Mouse (Mus musculus): ENCODE results near the gene Casc3.
"Not testable (repeated sequence)": the region's sequence is repeated elsewhere in the genome, so short reads cannot be mapped to it uniquely, and the experiment has no call there.

Casc3 gene

DNA sequence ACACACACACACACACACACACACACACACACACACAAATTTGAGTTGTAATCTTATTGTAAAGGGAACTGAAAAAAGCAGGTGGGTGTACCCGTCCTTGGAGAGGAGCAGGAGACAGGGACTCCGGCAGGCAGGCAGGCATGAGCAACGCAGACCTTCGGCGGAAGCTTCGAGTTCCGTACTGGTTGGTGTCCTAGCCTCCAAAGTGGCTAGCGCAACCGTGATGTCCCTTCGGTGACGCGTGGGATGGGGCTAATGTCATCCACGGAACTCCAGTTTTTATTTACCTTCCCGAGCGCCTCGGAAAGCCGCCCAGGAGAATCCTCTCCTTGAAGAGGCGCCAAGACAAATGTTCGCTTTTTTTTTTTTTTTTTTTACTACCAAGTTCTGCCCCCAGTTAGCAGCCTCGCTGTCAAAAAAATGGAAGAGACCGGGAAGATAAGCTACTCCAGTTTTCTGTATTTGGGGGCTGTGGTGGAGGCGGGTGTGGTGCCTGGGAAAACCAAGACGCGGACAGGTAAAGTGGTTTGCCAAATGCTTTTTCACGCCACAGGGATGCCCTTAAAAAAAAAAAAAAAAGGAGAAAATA is 15.4 kb upstream of the Casc3 start:
- DNase-seq (ENCODE audit: low read depth in 2 of 2, low spot score in 2 of 2): no peak

DNA sequence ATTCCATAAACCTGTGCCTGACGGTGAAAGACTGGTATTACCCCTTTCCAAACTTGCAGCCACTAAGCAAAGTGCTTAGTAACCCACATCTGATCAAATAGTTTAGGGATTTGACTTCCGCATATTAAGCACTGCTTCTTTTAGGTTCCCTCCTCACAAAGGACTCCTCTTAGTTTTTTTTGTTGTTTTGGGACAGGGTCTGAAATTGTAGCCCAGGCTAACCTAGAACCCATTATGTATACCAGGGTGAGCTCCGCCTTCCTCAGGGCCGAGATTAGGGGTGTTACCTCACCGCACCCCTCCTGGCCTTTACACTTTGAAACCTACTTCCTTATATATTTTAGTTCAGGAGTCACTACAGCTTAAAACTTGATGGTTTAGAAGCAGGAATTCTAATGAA is 14.9 kb upstream of the Casc3 start:
- DNase-seq (ENCODE audit: low read depth in 2 of 2, low spot score in 2 of 2): no peak

DNA sequence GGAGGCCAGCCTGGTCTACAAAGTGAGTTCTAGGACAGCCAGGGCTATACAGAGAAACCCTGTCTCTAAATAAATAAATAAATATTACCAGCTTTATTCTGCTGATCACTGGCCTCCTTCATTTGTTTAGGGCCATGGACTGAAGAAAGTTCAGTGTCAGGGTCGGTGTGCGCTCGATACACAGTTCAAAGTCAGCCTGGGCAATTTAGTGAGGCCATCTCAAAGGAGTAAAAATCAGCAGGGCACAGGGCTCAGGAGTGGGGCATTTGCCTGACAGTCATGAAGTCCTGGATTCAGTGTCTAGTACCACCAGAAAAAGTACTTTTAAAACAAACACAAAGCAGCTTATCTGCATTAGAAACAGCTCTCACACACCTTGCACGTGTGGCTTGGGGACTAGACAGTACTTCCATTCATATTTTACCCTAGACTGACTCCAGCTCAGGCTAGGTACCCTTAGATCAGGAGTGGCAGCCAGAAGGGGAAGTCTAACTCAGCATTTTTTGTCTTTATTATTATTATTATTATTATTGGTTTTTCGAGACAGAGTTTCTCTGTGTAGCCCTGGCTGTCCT is 14.0 kb upstream of the Casc3 start:
- no peak for DNase-seq (ENCODE audit: low read depth in 2 of 2, low spot score in 2 of 2)

DNA sequence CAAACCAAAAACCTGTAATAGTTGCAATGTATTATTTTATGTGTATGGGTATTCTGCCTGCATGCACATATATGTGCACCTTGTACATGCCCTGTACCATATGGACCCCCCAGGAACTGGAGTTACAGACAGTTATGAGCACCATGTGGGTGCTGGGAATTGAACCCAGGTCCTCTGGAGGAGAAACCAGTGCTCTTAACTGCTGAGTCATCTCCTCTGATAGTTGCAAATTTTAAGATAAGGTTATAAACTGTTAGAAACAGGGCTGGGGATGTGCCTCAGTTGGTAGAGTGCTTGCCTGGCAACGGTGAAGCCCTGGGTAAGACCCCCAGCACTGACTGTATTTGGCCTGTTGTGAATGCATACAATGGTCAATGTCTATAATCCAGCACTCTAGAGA is 13.3 kb upstream of the Casc3 start:
- DNase-seq (ENCODE audit: low read depth in 2 of 2, low spot score in 2 of 2): no peak

DNA sequence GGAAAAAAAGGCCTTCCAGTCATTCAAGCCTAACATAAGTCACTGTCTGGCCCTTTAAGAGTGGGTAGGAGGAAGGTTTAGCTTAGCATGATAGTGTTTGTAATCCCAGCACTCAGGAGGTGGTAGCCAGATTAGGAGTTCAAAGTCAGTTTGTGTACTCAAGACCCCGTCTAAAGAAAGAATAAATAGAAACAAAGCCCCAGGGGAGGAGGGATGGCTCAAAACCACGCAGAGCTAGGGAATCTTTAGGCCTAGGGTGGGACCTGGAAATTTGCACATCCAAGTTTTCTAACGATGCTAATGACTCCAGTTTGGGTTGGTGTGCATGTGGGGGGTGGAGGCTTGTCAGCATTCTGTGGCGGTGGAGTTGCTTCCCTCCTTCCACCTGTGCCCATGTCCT is 12.6 kb upstream of the Casc3 start:
- no peak for DNase-seq (ENCODE audit: low read depth in 2 of 2, low spot score in 2 of 2)

DNA sequence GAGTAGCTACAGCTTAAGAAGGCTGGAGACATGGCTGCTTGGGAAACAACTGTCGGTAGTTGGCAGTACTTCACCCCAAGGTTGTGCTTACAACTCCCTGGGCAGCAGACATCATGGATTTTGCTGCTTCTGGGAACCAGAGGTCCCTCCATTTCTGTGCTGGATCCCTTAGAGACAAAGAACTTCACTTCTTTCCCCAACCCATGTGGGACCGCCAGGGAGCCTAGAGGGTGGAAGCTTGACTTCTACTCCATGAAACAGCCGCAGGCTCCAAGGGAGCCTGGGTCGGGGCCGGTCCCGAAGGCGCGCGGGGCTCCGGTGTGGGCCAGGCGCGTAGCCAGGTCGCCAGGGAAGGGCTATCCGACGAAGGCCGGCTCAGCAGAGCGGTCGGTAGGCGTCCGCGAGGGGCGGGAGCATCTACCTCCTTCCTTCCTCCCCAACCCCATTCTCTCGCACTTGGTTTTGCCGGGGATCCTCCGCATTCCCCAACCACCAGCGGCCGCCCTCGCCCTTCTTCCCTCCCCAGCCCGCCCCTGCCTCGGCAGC is 10.2 kb upstream of the Casc3 start:
- peak; percentile 33 to 46 for DNase-seq (ENCODE audit: low read depth in 2 of 2, low spot score in 2 of 2)

DNA sequence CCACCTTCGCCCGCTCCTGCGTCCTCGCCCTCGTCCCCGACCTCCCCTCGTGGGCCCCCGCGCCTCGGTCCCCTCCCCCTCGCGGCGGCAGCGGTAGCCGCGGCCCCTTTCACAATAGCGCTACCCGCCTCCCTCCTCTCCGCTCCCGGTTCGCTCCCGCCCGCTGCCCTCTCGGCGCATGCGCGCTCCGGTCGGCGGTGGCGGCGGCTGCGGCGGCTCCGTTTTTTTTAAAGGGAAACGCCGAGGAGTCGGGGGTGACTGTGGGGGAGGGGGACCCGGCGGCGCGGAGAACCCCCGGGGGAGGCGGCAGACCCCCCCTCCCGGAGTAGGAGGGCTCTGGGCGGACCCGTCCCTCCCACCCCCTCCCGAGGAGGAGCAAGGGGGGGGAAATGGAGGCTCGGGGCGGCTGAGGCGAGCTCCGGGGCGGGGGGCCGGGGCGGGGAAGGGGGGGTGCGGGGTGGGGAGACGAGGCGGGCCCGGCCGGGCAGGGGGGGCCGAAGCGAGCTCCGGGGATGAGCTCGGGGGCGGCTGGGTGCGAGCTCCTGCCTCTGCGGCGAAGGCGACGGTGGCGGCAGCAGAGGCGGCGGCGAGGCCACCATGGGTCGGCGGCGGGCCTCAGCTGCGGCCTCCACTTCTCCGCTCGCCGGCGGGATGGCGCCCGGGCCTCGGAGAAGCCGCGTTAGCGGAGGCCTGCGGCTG is 9.5 kb upstream of the Casc3 start, which contains the start of gene Msl1:
Gene Msl1 (plus strand): TSS at position 502 of the 699 bp plus-strand sequence.
- DNase-seq (ENCODE audit: low read depth in 2 of 2, low spot score in 2 of 2): peak; percentile 61 to 73

DNA sequence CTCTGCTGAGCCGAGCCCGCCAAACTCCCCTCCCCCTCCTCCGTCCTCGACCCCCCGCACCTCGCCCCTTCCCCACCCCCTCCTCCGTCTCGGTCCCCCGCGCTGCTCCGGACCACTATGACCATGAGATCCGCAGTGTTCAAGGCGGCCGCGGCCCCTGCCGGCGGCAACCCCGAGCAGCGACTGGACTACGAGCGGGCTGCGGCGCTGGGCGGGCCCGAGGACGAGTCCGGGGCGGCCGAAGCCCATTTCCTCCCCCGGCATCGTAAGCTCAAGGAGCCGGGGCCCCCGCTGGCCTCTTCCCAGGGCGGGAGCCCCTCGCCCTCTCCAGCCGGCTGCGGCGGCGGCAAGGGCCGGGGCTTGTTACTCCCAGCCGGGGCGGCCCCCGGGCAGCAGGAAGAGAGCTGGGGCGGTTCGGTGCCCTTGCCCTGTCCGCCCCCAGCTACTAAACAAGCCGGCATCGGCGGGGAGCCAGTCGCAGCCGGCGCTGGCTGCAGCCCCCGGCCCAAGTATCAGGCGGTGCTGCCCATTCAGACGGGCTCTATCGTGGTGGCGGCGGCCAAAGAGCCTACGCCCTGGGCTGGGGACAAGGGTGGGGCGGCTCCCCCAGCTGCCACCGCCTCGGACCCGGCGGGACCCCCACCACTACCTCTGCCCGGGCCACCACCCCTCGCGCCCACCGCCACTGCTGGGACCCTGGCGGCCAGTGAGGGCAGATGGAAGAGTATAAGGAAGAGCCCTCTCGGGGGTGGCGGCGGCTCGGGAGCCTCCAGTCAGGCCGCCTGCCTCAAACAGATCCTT is 8.8 kb upstream of the Casc3 start:
- peak; percentile 16 to 21 for DNase-seq (ENCODE audit: low read depth in 2 of 2, low spot score in 2 of 2)

DNA sequence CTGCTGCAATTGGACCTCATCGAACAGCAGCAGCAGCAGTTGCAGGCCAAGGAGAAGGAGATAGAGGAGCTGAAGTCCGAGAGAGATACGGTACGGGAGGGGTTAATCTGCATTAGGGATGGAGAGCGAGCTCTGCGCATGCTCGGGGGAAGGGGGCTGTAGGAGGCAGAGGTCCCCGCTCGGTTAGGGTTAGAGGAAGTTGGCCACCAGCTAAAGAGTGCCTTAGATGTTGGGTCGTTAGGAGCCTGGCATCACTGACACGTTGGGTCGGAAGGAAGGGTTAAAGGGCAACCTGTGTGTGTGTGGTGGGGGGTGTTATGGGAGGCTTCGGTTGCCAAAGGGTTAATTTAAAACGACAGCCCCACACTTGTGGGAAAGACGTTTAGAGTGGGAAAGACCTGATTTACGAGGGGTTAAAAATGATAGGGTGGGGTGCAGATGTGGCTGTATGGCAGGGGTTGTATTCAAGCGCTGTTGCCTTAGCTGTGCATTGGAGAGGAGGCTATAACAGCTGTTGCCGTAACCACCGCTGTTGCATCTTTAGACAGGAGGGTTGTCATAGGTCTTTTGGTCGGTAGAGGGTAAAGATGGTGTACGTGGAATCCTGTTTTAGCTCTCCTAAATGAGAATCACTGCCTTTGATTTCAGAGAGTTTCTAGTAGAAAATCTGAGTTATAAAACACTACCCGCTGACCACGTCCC is 8.0 kb upstream of the Casc3 start:
- peak; percentile 18 to 46 for DNase-seq (ENCODE audit: low read depth in 2 of 2, low spot score in 2 of 2)

DNA sequence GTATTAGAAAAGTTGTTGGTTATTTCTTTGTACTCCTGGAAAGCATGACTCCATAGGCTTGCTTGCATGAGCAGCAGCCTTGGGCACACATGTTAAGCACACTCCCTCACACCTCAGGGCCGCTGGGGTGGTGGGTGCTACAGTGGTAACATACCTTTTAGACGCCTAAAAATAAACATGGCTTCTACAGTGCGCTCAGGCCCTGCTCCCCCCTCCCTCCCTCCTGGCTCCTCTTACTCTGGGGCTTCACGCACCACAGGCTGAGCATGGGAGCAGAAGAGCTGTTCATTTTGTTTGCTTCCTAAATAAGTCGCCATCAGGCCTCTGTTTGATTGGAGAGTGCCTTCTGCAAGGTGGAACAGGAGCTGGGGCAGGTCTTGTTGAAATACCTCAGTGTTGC is 7.4 kb upstream of the Casc3 start:
- no peak for DNase-seq (ENCODE audit: low read depth in 2 of 2, low spot score in 2 of 2)

DNA sequence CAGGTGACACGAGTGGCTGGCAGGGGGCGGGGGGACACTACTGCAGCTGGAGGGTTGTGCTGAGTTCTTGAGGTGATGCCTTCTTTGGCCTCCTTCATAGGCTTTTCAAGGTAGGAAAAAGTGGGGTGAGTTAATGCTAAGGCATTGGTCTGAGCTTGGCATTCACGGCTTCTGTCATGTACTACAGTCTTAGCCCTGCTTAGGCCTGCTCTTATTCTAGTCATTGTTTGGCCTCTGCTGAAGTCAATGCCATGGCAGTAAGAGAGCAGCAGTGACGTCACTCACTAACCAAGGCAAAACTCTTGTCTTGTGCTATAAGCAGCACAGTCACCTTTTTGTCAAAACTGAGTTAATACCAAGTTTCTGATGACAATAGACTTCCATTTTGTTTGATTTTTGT is 6.8 kb upstream of the Casc3 start:
- DNase-seq (ENCODE audit: low read depth in 2 of 2, low spot score in 2 of 2): no peak

DNA sequence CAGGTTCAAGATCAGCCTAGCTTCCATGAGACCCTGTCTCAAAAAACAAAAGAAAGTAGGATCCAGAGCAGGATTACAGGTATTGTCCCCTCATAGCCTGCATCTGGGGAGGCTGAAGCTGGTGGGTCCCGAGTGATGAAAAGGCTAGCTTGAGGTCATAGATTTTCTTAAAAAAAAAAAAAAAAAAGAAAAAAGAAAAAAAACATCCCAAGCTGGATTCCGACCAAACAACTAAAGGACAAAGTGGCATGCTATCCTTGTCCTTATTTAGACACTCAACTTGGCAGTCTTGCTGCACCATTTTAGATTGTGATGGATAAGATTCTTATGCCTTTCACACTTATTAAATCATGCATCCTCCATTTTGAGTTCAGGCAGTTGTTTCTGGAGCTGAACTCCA is 3.7 kb downstream of the Casc3 start:
- DNase-seq (ENCODE audit: low read depth in 2 of 2, low spot score in 2 of 2): no peak

DNA sequence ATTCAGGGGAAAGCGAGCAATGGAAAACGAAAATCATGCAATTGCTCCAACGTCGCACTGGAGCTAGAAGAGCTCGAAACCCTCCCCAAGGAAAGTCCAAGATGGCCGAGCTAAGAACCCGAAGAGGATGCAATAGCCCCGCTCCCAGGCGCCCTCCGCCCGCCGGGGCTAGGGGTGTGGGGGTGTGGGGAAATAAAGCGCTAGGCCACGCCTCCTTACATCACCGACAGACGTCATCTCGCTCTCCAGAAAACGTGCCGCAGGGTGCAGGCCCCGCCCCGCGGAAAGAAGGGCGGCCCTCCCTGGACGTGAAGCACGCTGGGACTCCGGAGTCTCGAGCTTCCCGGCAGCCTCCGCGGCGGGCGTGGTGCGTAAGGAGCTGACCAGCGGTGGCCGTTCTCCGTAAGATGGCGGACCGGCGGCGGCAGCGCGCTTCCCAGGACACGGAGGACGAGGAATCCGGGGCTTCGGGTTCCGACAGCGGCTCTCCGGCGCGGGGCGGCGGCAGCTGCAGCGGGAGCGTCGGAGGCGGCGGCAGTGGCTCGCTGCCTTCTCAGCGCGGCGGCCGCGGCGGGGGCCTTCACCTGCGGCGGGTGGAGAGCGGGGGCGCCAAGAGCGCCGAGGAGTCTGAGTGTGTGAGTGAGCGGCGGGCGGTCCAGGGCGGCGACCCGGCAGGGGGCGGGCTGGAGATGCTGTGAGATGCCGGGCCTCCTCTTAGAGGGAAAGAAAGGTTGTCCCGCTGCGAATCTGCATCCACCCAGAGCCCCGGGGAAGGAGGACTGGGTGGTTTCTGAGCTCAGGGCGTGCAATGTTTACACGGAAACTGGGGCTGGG is 5.0 kb downstream of the Casc3 start:
- peak; percentile 97 to 98 for DNase-seq (ENCODE audit: low read depth in 2 of 2, low spot score in 2 of 2)

DNA sequence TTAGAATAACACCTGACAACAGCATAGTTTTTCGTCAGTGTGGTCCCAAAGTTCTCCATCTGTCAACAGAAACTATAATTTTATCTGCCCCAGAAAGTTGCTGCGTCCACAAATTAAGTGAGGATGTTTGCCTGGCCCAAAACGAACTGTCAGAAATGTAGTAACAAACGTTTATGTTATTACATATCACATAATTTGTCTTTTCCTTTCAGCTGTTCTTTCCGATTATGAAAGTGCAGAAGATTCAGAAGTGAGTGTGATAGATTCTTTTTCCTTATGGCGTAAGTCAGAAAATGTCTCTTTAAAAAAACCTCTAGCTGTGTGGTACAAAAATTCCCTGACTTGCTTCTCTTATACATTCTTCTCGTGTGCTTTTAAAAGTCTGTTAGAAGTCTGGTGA is 6.0 kb downstream of the Casc3 start:
- no peak for DNase-seq (ENCODE audit: low read depth in 2 of 2, low spot score in 2 of 2)

DNA sequence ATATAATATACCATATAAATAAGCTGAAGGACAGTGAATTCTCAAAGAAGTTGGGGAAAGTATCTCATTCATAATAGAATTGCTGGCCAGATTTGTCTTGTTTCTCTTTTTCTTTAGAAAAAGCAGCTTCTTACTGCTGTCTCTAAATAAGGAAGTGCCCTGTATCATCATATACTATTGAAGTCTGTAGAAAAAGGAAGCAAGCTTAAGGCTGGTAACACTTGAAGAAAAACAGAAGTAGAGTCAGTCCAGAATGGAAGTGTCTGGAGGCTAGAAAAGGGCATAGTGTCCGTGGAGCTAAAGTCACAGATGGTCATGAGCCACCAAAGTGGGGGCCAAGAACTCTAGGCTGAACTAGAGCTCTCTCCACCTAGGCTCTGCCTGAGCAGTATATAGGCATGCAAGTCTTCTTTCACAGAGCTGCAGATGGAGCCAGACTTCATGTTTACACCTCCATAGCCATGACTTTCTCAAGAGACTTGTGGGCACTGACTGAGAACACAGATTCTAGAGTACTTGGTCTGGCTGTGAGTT is 12.1 kb downstream of the Casc3 start:
- DNase-seq (ENCODE audit: low read depth in 2 of 2, low spot score in 2 of 2): no peak

DNA sequence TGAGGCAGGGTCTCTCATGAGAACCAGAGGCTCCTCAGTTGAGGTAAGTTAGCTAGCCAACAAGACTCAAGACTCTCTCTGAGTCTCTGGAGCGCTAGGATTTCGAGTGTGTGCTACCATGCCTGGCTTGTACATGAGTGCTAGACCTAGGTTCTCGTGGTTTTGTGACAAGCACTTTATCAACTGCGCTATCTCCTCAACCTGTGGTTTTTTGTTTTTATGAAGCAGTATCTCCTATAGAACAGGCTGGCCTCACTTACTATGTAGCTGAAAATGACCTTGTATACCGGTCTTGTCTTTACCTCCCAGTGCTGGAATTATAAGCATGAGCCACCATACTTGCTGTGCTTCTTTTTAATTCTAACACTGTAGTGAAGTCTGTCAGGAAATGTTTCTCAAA is 16.3 kb downstream of the Casc3 start:
- DNase-seq (ENCODE audit: low read depth in 2 of 2, low spot score in 2 of 2): no peak

DNA sequence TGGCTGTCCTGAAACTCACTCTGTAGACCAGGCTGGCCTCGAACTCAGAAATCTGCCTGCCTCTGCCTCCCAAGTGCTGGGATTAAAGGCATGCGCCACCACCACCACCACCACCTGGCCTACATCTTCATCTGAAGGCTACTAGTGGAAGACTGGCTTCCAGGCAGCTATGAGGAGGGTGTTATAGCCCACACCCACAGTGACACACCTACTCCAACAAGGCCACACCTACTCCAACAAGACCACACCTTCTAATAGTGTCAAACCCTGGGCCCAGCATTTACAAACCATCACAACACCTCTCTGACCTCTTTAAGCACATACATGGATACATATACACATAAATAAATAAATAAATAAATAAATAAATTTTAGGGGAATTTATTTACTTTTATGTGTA is 21.4 kb downstream of the Casc3 start:
- DNase-seq (ENCODE audit: low read depth in 2 of 2, low spot score in 2 of 2): not testable (repeated sequence)

DNA sequence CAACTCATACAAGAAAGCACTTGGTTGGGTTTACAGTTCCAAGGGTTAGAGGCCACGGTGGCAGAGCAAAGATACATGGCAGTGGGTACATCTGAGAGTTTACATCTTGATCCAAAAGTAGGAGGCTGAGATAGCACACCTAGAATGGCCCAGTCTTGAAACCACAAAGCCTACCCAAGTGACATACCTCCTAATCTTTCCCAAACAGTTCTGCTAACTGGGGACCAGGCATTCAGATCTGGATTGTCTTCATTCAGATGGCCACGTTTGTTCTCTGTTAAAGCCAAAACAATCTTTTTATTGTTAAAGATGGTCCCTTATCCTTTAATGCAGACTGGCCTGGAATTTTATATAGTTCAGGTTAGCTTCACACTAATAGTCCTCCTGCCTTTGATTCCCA is 23.2 kb downstream of the Casc3 start:
- DNase-seq (ENCODE audit: low read depth in 2 of 2, low spot score in 2 of 2): no peak

DNA sequence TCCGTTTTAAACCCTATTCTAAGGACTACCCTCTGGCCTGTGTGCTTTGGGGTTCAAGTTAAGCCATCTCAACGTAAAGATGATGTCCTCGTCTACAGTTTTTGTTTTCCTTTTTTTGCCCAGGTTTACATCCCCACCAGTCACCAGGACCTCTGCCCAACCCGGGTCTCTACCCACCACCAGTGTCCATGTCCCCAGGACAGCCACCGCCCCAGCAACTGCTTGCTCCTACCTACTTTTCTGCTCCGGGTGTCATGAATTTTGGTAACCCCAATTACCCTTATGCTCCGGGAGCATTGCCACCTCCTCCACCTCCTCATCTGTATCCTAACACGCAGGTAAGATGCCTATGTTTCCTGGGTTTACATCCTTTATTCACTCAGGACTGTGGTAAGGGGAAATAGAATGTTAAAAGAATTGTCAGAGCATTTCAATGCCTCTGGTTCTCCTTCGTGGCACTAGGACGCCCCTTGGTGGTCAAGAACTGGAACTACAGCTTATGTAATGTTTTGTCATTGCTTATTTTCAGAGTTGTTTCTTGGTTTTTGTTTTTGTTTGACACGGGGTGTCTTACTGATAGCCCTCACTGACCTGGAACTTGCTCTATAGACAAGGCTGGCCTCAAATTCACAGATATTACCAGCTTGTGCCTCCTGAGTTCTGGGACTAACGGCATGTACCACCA is 24.5 kb downstream of the Casc3 start:
- peak; percentile 44 to 51 for DNase-seq (ENCODE audit: low read depth in 2 of 2, low spot score in 2 of 2)

Data from CD8-positive naive resting alpha-beta T cell, adult 2 months (primary cell).